1 mouse cellular context compared by ENCODE assay signal in the genomic region with DNA sequence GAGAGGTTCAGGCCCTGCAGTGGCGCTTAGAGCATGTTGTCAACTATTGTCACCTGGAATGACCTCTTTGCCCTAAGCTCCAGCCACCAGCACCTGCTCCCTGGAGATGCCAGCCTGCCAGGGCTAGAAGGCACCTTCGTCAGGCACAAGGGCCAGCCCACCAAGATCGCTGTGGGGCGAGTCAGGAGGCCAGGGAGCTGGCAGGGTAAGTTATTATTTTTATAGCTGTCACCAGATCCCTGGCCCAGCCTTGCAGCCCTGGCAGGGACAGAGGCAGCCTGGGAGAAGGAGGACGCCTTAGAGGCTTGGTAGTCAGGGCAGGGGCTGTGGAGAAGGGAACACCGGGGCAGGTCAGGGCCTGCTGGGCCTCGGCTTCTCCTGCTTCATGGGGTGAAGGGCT.
TF ChIP-seq lines count a peak whose summit lies in the region.

No protein-coding gene starts in this region.

TF ChIP-seq in myocyte, 11 proteins besides CTCF, POLR2A, EP300 and RAD21:
- TF ChIP-seq SRF (IDR thresholded peaks at IDR 0.05; ENCODE audit: control insufficient read depth, insufficient read length, low read depth) = no peak
- TF ChIP-seq REST (IDR thresholded peaks at IDR 0.05; ENCODE audit: insufficient read depth, insufficient read length) = no peak
- TF ChIP-seq MAX (IDR thresholded peaks at IDR 0.05; ENCODE audit: low read depth) = no peak
- TF ChIP-seq POLR2AphosphoS2 (IDR thresholded peaks at IDR 0.05; ENCODE audit: insufficient read length, low read depth) = peak; percentile 38
- TF ChIP-seq MYOG (IDR thresholded peaks at IDR 0.05; ENCODE audit: control insufficient read depth in 1 of 3, insufficient read depth in 1 of 3, insufficient read length in 2 of 3, low read depth in 2 of 3) = peak in 1 of 3 experiments; percentile 68
- TF ChIP-seq MYOD1 (IDR thresholded peaks at IDR 0.05; ENCODE audit: control insufficient read depth in 1 of 3, insufficient read length in 2 of 3, low read depth in 2 of 3) = peak in 1 of 3 experiments; percentile 60
- no peak for TF ChIP-seq TCF12 (IDR thresholded peaks at IDR 0.05; ENCODE audit: insufficient read depth, poor library complexity, severe bottlenecking)
TF ChIP-seq in myocyte: peak in this region for 3.
